Mouse (Mus musculus) limb, embryonic 13.5 days (tissue): ENCODE results near the gene Cel. TPM values are rescaled to one million over a fixed set of nuclear protein-coding genes. Genes with fewer than 3 reads are reported as not detected.

Source experiments
- ATAC-seq: fragments of 200-750 bp; cut with Nextera tagmentation; 2 replicates; pipeline ENCODE4 v1.8.0; 2017; ENCODE audit warnings: low read depth, moderate number of reproducible peaks, moderate TSS enrichment; ENCODE audit not compliant: low FRiP score
- H3K27ac ChIP-seq: fragments of 300-500 bp; sonication (generic); 2 replicates; pipeline ENCODE4 v1.5.1; 2015; ENCODE audit warnings: inconsistent platforms, mild to moderate bottlenecking, moderate library complexity
- H3K27me3 ChIP-seq: fragments of 300-500 bp; sonication (generic); 2 replicates; pipeline ENCODE4 v1.6.1; 2015; ENCODE audit warnings: mild to moderate bottlenecking, inconsistent platforms
- H3K36me3 ChIP-seq: fragments of 300-500 bp; sonication (generic); 2 replicates; pipeline ENCODE4 v1.6.1; 2015; ENCODE audit warnings: inconsistent platforms, mild to moderate bottlenecking, moderate library complexity
- H3K4me1 ChIP-seq: fragments of 300-500 bp; sonication (generic); 2 replicates; pipeline ENCODE4 v1.6.1; 2015; ENCODE audit warnings: inconsistent platforms
- H3K4me2 ChIP-seq: fragments of 300-500 bp; sonication (generic); replicated peaks from 2 replicates; pipeline ENCODE4 v1.6.1; 2015; ENCODE audit warnings: inconsistent platforms, mild to moderate bottlenecking, moderate library complexity
- H3K4me3 ChIP-seq: fragments of 300-500 bp; sonication (generic); 2 replicates; pipeline ENCODE4 v1.5.1; 2015; ENCODE audit warnings: moderate library complexity, mild to moderate bottlenecking, inconsistent platforms
- H3K9ac ChIP-seq: fragments of 300-500 bp; sonication (generic); 2 replicates; pipeline ENCODE4 v1.6.1; 2015; ENCODE audit warnings: mild to moderate bottlenecking, inconsistent platforms
- H3K9me3 ChIP-seq: fragments of 300-500 bp; sonication (generic); 2 replicates; pipeline ENCODE4 v1.6.1; 2016; ENCODE audit warnings: inconsistent platforms
- WGBS: fragments of 180-500 bp; shearing (Covaris S2); methylation state at CpG from one replicate; pipeline ENCODE4 v1.1.7; 2015; 5-methylcytosine and 5-hydroxymethylcytosine counted together
- polyA plus RNA-seq: library from polyadenylated mRNA; unstranded; fragments of >200 nt; fragmentation: Nextera tagmentation; extraction: Ambion mirVana; gene quantifications from 2 replicates; pipeline ENCODE4 v1.2.1, GENCODE M21; 2015

Gene Cel
- polyA plus RNA-seq, 1 experiment from 2014 or later = 0.11 TPM

DNA sequence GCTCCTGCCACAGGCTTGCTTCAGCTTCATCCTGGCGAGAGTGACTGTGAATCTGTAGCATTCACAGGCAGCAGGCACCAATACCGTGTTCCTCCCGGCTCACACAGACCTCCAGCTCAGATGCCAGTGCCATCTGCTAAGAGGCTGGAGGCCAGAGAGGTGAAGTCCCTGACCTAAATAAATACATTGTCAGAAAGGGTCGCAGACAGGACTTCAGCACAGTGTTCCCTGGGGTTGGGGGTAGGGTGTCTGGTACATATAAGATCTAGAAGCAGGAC lies 28.0 kb downstream of the Cel start:
- Histone ChIP-seq H3K27ac (peak overlapping the region; percentile 89), H3K9me3 (no peaks in the 10 kb centered on the region), H3K4me3 (peak overlapping the region; percentile 58), H3K4me1 (peaks cover 87% of the 10 kb centered on the region), H3K27me3 (no peaks in the 10 kb centered on the region), H3K36me3 (peaks cover 6% of the 10 kb centered on the region; the same call in 1 of the 2 replicates), H3K9ac (peak overlapping the region; percentile 75), H3K4me2 (peak overlapping the region; percentile 77)
- WGBS = 12% methylated on average over 4 of the region's 4 CpGs
- ATAC-seq = no peak

GRCm38 (mm10) chr2:28534436-28535262 lies 28.6 kb downstream of the Cel start:
- Histone ChIP-seq H3K9me3 (no peaks in the 10 kb centered on the region), H3K9ac (peak overlapping the region; percentile 75), H3K27me3 (no peaks in the 10 kb centered on the region), H3K27ac (peak overlapping the region; percentile 89), H3K4me3 (peak overlapping the region; percentile 58), H3K4me1 (peaks cover 87% of the 10 kb centered on the region), H3K36me3 (peaks cover 6% of the 10 kb centered on the region; the same call in 1 of the 2 replicates), H3K4me2 (peak overlapping the region; percentile 77)
- peak; percentile 17; the same call in 1 of the 2 replicates for ATAC-seq
- WGBS = 9% methylated on average over 11 of the region's 11 CpGs

DNA sequence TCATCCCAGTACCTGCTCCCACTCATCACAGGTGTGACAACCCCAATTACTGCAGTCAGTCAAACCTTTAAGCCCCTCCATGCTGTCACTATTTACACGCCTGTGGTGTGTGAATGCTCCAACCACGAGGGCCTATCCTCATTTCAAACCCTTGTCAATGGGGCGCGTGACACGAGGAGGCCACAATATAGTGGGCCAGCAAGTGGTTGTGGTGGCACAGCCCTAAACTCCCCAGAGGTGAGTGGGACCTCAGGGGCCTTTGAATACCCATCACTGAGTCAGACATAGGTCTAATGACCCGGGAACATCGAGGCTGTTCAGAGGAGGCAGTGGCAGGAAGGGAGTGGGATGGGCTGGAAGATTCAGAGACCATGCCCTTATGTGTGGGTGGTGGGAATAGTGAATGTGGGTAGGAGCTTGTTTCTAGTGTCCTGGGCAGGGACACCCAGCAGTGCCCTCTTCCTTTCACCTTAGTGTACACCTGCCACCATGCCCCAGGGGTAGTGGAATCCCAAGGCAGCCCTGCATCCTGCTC lies 29.2 kb downstream of the Cel start:
- H3K4me2 ChIP-seq = peak overlapping the region; percentile 77
- WGBS = 45% methylated on average over 7 of the region's 7 CpGs

GRCm38 (mm10) chr2:28532938-28533771 lies 30.0 kb downstream of the Cel start:
- Histone ChIP-seq H3K4me1 (peaks cover 85% of the 10 kb centered on the region), H3K27ac (peak overlapping the region; percentile 89), H3K4me2 (peak overlapping the region; percentile 77), H3K9ac (peak overlapping the region; percentile 75), H3K36me3 (peaks cover 4% of the 10 kb centered on the region; the same call in 1 of the 2 replicates), H3K9me3 (no peaks in the 10 kb centered on the region), H3K27me3 (no peaks in the 10 kb centered on the region), H3K4me3 (peak overlapping the region; percentile 58)
- peak; percentile 92 for ATAC-seq
- WGBS = 2% methylated on average over 39 of the region's 49 CpGs

More for the DNA sequence above, 29.2 kb downstream of the Cel start:
- Histone ChIP-seq H3K9ac (peak overlapping the region; percentile 75), H3K27me3 (no peaks in the 10 kb centered on the region), H3K36me3 (peaks cover 6% of the 10 kb centered on the region; the same call in 1 of the 2 replicates), H3K4me1 (peaks cover 87% of the 10 kb centered on the region), H3K9me3 (no peaks in the 10 kb centered on the region), H3K4me3 (peak overlapping the region; percentile 58), H3K27ac (peak overlapping the region; percentile 89)
- no peak for ATAC-seq

- 45% methylated on average over 7 of the region's 7 CpGs for WGBS
- H3K9ac ChIP-seq = no peak overlapping the region
- H3K27me3 ChIP-seq = no peaks in the 10 kb centered on the region
Measured at GRCm38 (mm10) chr2:28530311-28530710, 32.9 kb downstream of the Cel start.

DNA sequence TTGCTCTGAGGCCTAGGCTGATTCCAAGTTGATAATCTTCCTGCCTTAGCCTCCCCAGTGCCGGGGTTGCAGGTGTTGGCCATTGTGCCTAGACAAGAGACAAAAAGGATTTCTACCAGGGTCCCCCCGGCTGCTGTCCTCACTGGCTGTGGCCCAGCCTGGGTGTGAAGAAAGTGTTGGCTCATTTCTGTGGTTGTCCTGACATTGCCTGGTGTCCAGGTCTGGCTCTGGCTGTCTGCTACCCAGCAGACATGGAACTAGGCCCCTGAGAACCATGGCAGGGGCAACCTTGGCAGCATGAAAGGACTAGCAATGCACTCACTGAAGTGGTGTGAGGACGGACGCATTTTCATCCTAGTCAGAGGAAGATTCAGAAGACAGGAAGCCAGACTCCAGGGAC lies 33.3 kb downstream of the Cel start:
- peaks cover 82% of the 10 kb centered on the region for H3K4me1 ChIP-seq

More at GRCm38 (mm10) chr2:28530311-28530710, 32.9 kb downstream of the Cel start:
- no peak overlapping the region for H3K4me3 ChIP-seq
- H3K4me1 ChIP-seq = peaks cover 82% of the 10 kb centered on the region
- H3K36me3 ChIP-seq = no peaks in the 10 kb centered on the region
- H3K9me3 ChIP-seq = no peaks in the 10 kb centered on the region
- H3K4me2 ChIP-seq = 0 out of 2 replicates have a peak overlapping the region, but pooled peaks have one; percentile 1
- no peak overlapping the region; the same call in 1 of the 2 replicates for H3K27ac ChIP-seq
- ATAC-seq = no peak

GRCm38 (mm10) chr2:28528354-28528730 lies 34.9 kb downstream of the Cel start:
- no peak overlapping the region for H3K4me3 ChIP-seq
- H3K27ac ChIP-seq = 0 out of 2 replicates have a peak overlapping the region, but pooled peaks have one; percentile 22
- no peaks in the 10 kb centered on the region for H3K27me3 ChIP-seq
- no peaks in the 10 kb centered on the region for H3K36me3 ChIP-seq
- ATAC-seq = no peak
- H3K4me1 ChIP-seq = peaks cover 82% of the 10 kb centered on the region
- no peak overlapping the region for H3K4me2 ChIP-seq
- WGBS = 88% methylated on average over 7 of the region's 7 CpGs
- no peaks in the 10 kb centered on the region for H3K9me3 ChIP-seq
- H3K9ac ChIP-seq = no peak overlapping the region

More for the DNA sequence above, 33.3 kb downstream of the Cel start:
- peak overlapping the region; percentile 35; the same call in 1 of the 2 replicates for H3K9ac ChIP-seq
- no peaks in the 10 kb centered on the region for H3K36me3 ChIP-seq
- no peak overlapping the region; the same call in 1 of the 2 replicates for H3K27ac ChIP-seq
- WGBS = 81% methylated on average over 4 of the region's 4 CpGs
- H3K4me3 ChIP-seq = no peak overlapping the region
- no peaks in the 10 kb centered on the region for H3K9me3 ChIP-seq
- no peak overlapping the region for H3K4me2 ChIP-seq
- H3K27me3 ChIP-seq = no peaks in the 10 kb centered on the region
- no peak for ATAC-seq

- H3K36me3 ChIP-seq = no peaks in the 10 kb centered on the region; the same call in 1 of the 2 replicates
- H3K4me2 ChIP-seq = no peak overlapping the region
- 85% methylated on average over 20 of the region's 20 CpGs for WGBS
- H3K9me3 ChIP-seq = no peaks in the 10 kb centered on the region
- H3K9ac ChIP-seq = no peak overlapping the region
- H3K4me3 ChIP-seq = no peak overlapping the region
- ATAC-seq = no peak
- H3K27me3 ChIP-seq = no peaks in the 10 kb centered on the region
- no peak overlapping the region for H3K27ac ChIP-seq
- H3K4me1 ChIP-seq = peaks cover 84% of the 10 kb centered on the region
Measured at GRCm38 (mm10) chr2:28527436-28528353, 35.5 kb downstream of the Cel start.

DNA sequence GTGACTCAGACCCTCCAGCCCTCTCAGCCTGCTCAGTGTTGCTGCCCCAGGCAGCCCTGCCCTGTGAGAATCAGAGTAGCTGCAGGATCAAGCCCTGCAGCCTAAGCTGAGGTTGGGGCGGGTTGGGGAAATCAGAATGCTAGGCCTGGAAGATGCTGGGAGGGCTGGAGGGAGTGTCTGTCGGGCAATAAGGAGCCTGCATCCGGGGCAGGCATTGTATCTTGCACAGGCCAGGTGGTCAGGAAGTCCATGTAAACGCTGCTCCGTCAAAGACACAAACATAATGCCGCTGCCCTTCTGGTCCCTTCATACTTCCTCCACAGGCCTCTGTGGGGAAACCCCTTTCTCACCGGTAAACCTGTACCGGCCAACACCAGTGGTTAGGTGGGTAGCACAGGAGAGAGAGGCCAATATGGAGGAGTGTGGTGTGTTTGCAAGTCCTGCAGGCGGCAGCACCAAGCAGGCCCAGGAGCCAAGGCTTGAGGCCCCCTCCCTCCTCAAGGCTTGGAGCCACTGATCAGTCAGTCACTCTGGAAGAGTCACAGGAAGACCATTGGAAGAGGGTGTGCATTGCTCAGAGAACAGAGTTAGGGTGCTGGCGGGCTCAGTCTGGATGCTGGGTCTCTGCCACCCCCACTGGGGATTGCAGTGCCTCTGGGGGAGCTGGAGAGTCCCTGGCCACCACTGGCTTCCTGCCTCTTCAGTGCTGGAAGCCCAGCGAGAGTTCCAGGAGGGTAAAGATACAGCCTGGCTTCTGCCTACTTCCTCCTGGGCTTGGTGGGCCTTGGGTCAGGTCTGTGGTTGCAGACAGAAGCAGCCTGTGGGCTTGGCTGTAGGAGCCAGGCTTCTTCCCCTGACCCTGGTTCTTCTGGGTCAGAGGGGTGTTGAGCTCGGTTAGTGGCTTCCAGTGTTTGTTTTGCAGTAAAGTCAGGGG lies 37.0 kb downstream of the Cel start:
- Histone ChIP-seq H3K4me1 (peaks cover 89% of the 10 kb centered on the region), H3K9me3 (no peaks in the 10 kb centered on the region), H3K9ac (no peak overlapping the region; the same call in 1 of the 2 replicates), H3K4me2 (0 out of 2 replicates have a peak overlapping the region, but pooled peaks have one; percentile 4), H3K27me3 (no peaks in the 10 kb centered on the region), H3K36me3 (no peaks in the 10 kb centered on the region; the same call in 1 of the 2 replicates), H3K4me3 (no peak overlapping the region), H3K27ac (peak overlapping the region; percentile 73)
- WGBS = 44% methylated on average over 12 of the region's 12 CpGs
- ATAC-seq = no peak

DNA sequence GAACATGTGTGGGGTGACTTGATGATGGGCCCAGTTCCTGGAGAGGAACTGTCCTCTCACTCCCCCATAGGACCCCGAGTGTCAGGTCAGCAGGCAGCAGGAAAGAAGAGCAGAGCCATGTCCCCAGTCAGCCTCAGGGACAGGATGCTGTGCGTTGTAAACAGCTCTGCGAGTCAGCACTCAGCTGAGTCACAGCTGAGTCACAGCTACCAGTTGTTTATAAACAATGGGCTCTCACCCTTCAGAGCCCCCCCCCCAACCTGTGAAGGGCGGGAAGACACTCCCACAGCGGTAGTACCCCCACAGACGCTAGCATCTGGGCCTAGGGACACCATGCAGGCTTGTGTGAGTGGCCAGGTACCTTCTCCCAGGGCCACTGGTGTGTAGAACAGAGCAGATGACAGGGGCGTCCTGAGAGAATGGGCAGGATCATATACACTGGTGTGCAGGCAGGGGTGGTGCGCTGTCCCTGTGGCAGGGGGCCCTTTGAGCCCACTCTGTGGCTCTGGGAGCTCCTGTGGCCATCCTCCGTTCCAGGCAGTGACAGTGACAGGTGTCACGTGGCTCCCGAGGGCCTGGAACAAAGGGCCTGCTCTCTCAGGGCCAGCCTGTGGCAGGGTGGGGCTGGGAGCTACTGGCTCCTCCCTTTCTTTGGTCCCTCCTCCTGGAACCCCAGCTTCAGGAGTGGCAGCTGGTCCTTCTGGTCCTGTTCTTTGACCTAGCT lies 37.8 kb downstream of the Cel start:
- peak; percentile 28 for ATAC-seq
- H3K9ac ChIP-seq = peak overlapping the region; percentile 35
- peaks cover 84% of the 10 kb centered on the region for H3K4me1 ChIP-seq
- no peak overlapping the region for H3K4me2 ChIP-seq
- peak overlapping the region; percentile 73 for H3K27ac ChIP-seq
- no peaks in the 10 kb centered on the region for H3K27me3 ChIP-seq
- no peak overlapping the region for H3K4me3 ChIP-seq
- H3K36me3 ChIP-seq = no peaks in the 10 kb centered on the region; the same call in 1 of the 2 replicates
- 14% methylated on average over 11 of the region's 11 CpGs for WGBS
- no peaks in the 10 kb centered on the region for H3K9me3 ChIP-seq
